Mouse (Mus musculus): ENCODE measurements around the gene Traf2. TPM values are rescaled to one million over a fixed set of nuclear protein-coding genes. Genes with fewer than 3 reads are reported as not detected.

The Traf2 gene
- polyA plus RNA-seq, 1 experiment from 2014 or later: 36.8 TPM

DNA sequence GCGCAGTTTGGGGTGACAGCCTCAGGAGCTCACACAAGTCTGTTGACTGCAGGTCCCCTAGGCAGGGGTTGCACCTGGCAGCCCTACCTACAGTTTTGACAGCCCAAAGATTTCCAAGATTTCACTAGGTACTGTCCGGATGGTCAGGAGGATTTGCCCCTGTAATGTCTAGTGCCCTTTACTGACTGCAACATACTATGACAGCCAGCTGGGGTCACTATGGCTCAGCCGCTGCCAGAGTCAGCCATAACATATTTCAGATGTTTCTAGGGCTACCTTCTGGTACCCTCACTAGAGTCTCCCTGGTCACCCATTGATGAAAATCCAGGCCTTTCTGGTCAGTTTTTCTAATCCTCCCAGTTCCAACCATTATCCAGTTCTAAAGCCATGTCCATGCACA is 36.8 kb downstream of the Traf2 start:
- H3K9me3 ChIP-seq: no peaks in the 10 kb centered on the region
- peaks cover 13% of the 10 kb centered on the region for H3K36me3 ChIP-seq (replicated peaks)
- no peak overlapping the region for H3K4me2 ChIP-seq
- 66% methylated on average over 3 of the region's 3 CpGs for WGBS
- no peak overlapping the region for H3K27ac ChIP-seq
- no peak overlapping the region for H3K4me3 ChIP-seq (replicated peaks)
- H3K9ac ChIP-seq: no peak overlapping the region
- peaks cover 2% of the 10 kb centered on the region; the same call in 1 of the 2 replicates for H3K27me3 ChIP-seq
- no peaks in the 10 kb centered on the region for H3K4me1 ChIP-seq
- no peak for ATAC-seq (ENCODE audit: low FRiP score)

DNA sequence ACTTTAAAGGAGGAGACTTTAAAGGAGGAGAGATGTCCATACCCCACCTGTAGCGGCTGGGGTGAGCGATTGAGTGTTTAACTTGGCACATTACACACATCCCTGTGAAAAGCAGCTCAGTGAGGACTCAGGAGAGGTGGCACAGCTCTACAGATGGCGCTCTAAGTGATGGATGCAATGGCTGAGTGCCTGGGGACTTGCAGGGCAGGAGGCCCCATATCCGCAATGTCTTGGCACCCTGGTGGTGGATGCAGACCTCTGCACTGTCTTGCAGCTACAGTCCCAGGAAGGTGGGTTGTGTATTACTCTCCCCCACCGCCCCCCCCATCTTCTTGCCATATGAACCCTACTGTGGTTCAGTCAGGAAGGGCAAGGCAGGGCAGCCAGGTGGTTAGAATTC is 39.8 kb downstream of the Traf2 start:
- ATAC-seq (ENCODE audit: low FRiP score): no peak
- H3K9me3 ChIP-seq: no peaks in the 10 kb centered on the region
- WGBS: 34% methylated on average over 5 of the region's 5 CpGs

DNA sequence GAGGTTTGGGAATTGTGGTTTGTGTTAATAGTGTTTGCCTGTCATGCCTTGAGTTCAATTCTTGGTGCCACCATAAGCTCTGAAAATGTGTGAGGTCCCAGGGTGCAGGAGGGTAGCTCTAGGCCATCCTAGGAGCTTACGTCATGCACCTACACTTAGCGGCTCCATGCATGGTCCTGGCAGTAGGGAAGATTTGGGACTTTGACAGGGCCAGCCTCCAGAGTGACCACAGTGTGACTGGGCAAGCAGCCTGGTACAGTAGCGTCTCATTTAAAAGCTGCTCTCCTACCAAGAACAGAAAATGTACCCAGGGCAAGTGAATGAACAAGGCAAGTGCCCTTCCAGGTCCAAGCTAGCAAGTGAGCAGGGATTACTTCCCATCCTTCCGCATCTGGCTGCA is 40.9 kb downstream of the Traf2 start:
- Histone ChIP-seq H3K27me3 (no peaks in the 10 kb centered on the region), H3K4me2 (no peak overlapping the region), H3K9ac (no peak overlapping the region), H3K36me3 (replicated peaks) (peaks cover 35% of the 10 kb centered on the region), H3K4me1 (peaks cover 12% of the 10 kb centered on the region), H3K9me3 (no peaks in the 10 kb centered on the region), H3K4me3 (replicated peaks) (no peak overlapping the region), H3K27ac (no peak overlapping the region)
- 96% methylated on average over 4 of the region's 4 CpGs for WGBS
- no peak for ATAC-seq (ENCODE audit: low FRiP score)

More for the DNA sequence above, 39.8 kb downstream of the Traf2 start:
- peaks cover 35% of the 10 kb centered on the region for H3K36me3 ChIP-seq (replicated peaks)
- no peak overlapping the region for H3K9ac ChIP-seq
- no peak overlapping the region for H3K4me2 ChIP-seq
- H3K4me1 ChIP-seq: peaks cover 3% of the 10 kb centered on the region
- H3K4me3 ChIP-seq (replicated peaks): no peak overlapping the region
- no peaks in the 10 kb centered on the region for H3K27me3 ChIP-seq
- H3K27ac ChIP-seq: no peak overlapping the region

DNA sequence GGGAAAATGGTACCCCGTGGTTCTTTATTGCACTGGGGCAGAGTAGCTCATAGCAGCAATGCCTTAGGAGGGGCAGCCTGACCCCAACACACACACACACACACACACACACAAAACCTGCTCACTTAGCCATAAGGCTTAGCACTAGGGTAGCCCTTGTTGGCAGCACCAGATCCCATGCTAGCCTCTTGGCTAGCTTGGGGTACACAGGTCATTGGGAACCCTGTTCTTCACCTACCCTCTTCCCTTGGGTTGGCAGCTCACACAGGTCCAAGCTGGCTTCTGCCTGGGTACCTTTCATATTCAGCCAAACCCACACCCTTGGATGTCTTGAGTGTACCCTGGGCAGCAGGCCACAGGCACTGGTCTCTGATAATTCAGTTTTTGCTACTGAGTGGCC is 41.7 kb downstream of the Traf2 start:
- peaks cover 12% of the 10 kb centered on the region for H3K4me1 ChIP-seq
- WGBS: 87% methylated on average over 1 of the region's 1 CpGs
- peaks cover 35% of the 10 kb centered on the region for H3K36me3 ChIP-seq (replicated peaks)
- no peak overlapping the region for H3K9ac ChIP-seq
- no peak overlapping the region for H3K27ac ChIP-seq
- no peak overlapping the region for H3K4me3 ChIP-seq (replicated peaks)
- H3K27me3 ChIP-seq: no peaks in the 10 kb centered on the region
- no peaks in the 10 kb centered on the region for H3K9me3 ChIP-seq
- H3K4me2 ChIP-seq: no peak overlapping the region
- no peak for ATAC-seq (ENCODE audit: low FRiP score)

DNA sequence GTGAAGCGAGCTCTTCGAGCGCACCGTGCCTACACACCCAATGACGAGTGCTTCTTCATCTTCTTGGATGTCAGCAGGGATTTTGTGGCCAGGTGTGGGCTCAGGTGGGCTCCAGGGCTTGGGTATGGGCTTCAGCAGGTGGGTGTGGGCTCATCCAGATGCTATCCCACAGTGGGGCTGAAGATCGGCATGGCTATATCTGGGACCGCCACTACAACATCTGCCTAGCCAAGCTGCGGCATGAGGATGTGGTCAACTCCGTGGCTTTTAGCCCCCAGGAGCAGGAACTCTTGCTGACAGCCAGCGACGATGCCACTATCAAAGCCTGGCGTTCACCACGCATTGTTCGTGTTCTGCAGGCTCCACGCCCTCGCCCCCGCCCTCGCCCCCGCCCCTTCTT is 42.2 kb downstream of the Traf2 start:
- no peaks in the 10 kb centered on the region for H3K27me3 ChIP-seq
- no peak overlapping the region for H3K27ac ChIP-seq
- no peaks in the 10 kb centered on the region for H3K9me3 ChIP-seq
- H3K4me2 ChIP-seq: no peak overlapping the region
- H3K4me3 ChIP-seq (replicated peaks): no peak overlapping the region
- peaks cover 12% of the 10 kb centered on the region for H3K4me1 ChIP-seq
- H3K36me3 ChIP-seq (replicated peaks): peaks cover 35% of the 10 kb centered on the region
- WGBS: 96% methylated on average over 19 of the region's 19 CpGs
- ATAC-seq (ENCODE audit: low FRiP score): no peak
- H3K9ac ChIP-seq: no peak overlapping the region

DNA sequence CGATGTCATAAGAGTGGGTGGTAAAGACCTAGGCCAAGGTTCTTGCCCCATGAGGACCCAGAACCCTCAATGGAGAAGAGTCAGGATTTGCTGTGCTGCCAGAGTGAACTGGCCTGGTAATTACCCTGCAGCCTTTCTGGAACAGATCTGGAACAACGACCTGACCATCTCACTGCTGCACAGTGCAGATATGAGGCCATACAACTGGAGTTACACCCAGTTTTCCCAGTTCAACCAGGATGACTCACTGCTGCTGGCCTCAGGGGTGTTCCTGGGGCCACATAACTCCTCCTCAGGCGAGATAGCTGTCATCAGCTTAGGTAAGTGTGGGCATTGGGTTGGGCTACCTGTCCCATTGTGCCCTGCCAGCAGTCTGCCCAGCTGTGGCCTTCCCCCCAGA is 44.0 kb downstream of the Traf2 start:
- Histone ChIP-seq H3K4me3 (replicated peaks) (no peak overlapping the region), H3K4me1 (peaks cover 12% of the 10 kb centered on the region), H3K36me3 (replicated peaks) (peaks cover 35% of the 10 kb centered on the region), H3K27me3 (no peaks in the 10 kb centered on the region), H3K4me2 (no peak overlapping the region), H3K27ac (no peak overlapping the region), H3K9ac (no peak overlapping the region), H3K9me3 (no peaks in the 10 kb centered on the region)
- 93% methylated on average over 3 of the region's 3 CpGs for WGBS
- ATAC-seq (ENCODE audit: low FRiP score): no peak

DNA sequence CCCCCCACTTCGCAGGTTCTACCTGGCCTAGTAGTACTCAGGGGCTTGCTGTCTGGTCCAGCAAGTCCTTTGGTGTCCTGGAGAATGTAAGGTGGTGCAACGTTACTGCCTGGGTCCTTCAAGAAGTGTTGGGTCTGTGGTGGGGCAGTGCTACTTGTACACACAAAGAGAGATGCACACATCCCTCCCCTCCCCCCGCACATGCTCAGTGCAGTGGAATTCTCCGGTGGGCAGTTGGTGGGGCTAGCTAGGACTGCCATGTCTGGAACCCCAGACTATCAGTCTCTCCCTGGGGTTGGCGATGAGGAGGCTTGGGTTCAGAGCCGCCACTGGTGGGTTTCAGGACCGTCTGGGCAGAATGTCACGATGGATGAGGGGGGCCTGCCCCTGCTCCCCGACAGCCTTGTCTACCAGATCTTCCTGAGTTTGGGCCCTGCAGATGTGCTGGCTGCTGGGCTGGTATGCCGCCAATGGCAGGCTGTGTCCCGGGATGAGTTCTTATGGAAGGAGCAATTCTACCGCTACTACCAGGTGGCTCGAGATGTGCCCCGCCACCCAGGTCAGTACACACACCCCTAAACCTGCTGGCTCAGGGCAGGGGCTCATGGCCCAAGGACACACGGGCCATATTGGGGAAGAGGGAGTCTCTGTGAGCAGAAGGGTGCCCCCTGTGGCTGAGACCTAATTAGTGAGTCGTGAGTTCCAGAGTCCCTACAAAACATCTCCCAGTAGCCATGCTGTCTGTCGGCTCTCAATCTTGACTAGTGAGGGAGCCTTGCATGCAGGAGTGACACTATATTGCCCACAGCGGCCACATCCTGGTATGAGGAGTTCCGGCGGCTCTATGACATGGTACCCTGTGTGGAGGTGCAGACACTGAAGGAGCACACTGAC is 44.9 kb downstream of the Traf2 start, which contains the start of gene C8g:
Gene C8g (minus strand): TSS at position 127 of the 894 bp plus-strand sequence.
- Histone ChIP-seq H3K4me1 (peaks cover 12% of the 10 kb centered on the region), H3K36me3 (replicated peaks) (peaks cover 35% of the 10 kb centered on the region), H3K9me3 (no peaks in the 10 kb centered on the region), H3K9ac (peak within 1 kb of the TSS; percentile 95), H3K4me3 (replicated peaks) (peak within 1 kb of the TSS; percentile 86), H3K27me3 (no peaks in the 10 kb centered on the region), H3K4me2 (peak within 1 kb of the TSS; percentile 98), H3K27ac (peak within 1 kb of the TSS; percentile 75; the same call in 1 of the 2 replicates)
- no peak for ATAC-seq (ENCODE audit: low FRiP score)
- 79% methylated on average over 20 of the region's 20 CpGs for WGBS

DNA sequence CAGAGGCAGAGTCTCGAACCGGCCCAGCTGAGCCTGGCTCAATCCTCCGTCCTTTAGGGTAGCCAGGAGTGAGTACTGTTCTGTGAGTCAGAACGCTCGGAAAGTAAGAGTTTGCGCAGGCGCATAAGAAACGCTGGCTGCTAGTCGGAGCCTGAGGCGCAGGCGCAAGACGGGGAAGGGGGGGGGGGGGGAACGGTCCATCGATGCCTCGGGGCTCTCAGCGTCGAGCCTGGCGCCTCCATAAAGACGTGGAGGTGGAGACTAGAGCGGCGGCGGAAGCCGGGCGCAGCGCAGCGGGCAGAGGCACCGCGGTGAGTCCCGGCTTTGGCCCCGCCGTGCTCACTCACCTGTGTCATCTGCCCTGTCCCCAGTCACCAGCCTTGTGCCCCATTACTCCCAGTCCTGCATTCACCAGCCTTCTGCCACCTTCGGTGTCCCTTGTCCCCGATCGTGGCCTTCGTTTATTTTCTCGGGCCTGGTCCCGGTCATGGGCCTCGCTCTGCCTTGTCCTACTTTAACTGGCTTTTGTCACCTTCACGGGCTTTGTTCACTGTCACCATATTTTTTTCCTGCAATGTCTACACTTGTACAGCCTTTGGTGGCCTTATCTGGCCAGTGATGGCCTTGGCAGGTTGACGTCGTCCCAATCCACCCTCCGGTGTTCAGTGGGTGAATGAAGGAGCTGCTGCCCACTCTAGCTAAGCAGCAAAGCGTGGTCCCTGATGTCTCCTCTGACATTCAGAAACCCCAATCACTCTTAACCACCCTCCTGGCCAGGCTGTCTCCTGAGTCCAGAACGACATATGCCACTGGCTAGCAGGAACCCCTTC is 45.9 kb downstream of the Traf2 start, which contains the start of gene Fbxw5:
Gene Fbxw5 (plus strand): TSS at position 175 of the 830 bp plus-strand sequence.
- Histone ChIP-seq H3K9me3 (no peaks in the 10 kb centered on the region), H3K27ac (peak within 1 kb of the TSS; percentile 75; the same call in 1 of the 2 replicates), H3K36me3 (replicated peaks) (peaks cover 31% of the 10 kb centered on the region), H3K4me2 (peak within 1 kb of the TSS; percentile 98), H3K9ac (peak within 1 kb of the TSS; percentile 95), H3K27me3 (no peaks in the 10 kb centered on the region), H3K4me3 (replicated peaks) (peak within 1 kb of the TSS; percentile 86), H3K4me1 (peaks cover 12% of the 10 kb centered on the region)
- peak; percentile 90 for ATAC-seq (ENCODE audit: low FRiP score)
- 1% methylated on average over 34 of the region's 44 CpGs for WGBS

DNA sequence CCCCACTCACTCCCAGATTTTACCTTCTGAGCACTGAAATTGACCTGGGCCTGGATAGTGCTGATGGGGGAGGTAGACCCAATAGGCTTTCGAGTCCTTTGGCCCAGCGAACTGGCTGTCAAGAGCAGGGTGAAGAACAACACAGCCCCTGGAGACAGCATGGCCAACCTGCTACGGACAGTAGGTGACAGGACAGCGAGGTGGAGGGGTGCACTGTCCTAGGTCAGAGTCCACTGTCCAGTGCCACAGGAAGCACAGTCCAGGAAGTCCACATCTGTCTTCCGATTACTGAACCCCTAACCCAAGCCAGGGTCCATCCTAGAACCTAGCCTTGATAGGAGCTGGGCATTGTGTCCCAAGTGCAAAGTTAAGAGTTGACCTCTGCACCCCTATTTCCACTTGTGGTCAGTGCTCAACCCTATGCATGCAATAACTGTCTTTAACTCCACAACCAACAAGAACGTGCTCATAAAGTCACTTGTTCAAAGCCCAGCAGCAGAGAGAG is 46.6 kb downstream of the Traf2 start:
- no peak overlapping the region for H3K27ac ChIP-seq
- WGBS: 71% methylated on average over 6 of the region's 6 CpGs

DNA sequence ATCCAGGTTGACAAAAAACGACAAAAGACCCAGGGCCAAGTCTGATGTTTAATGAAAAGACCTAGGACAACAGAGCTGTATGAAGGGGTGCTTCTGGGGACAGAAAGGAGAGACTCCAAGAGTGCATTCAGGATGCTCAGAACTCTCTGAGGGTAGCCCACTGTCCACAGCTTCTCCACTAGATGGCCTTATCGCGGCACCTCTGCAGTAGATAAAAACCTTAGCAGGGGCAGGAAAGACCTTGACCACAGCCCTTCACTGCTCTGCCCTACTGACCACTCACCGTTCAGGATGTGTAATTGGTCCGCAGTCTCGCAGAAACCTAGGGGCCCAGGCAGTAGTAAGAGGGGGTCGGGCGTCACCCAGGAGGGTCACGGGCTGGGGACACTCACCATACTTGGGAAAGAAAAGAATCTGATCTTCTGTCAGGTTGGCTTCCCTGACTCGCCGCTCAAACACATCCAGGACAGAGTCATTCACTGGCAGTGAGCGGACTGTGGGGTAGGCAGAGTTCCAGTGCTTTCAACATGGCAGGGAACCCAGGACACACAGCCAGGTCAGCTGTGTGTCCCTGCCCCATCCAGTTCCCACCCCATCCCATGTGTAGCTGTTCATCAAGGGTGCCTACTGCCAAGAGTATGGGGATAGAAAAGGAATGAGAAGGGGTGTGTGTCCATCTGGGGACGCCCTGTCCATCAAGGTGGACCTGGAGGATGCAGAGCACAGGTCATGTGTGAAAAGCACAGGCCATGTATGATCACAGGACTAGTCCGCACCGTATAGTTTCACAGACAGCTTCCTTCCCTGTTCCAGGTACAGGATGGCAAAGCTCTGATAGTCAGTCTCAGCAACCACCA is 47.9 kb downstream of the Traf2 start:
- H3K27me3 ChIP-seq: no peaks in the 10 kb centered on the region
- H3K4me2 ChIP-seq: no peak overlapping the region
- no peak overlapping the region for H3K27ac ChIP-seq
- peaks cover 11% of the 10 kb centered on the region for H3K36me3 ChIP-seq (replicated peaks)
- H3K4me1 ChIP-seq: peaks cover 12% of the 10 kb centered on the region
- H3K9ac ChIP-seq: no peak overlapping the region
- no peak overlapping the region for H3K4me3 ChIP-seq (replicated peaks)
- no peak for ATAC-seq (ENCODE audit: low FRiP score)
- WGBS: 75% methylated on average over 15 of the region's 15 CpGs
- no peaks in the 10 kb centered on the region for H3K9me3 ChIP-seq

More for the DNA sequence above, 46.6 kb downstream of the Traf2 start:
- H3K4me1 ChIP-seq: peaks cover 12% of the 10 kb centered on the region
- H3K27me3 ChIP-seq: no peaks in the 10 kb centered on the region
- no peaks in the 10 kb centered on the region for H3K9me3 ChIP-seq
- H3K36me3 ChIP-seq (replicated peaks): peaks cover 24% of the 10 kb centered on the region
- ATAC-seq (ENCODE audit: low FRiP score): peak; percentile 53
- H3K9ac ChIP-seq: peak overlapping the region; percentile 95; the same call in 1 of the 2 replicates
- H3K4me3 ChIP-seq (replicated peaks): peak overlapping the region; percentile 86
- peak overlapping the region; percentile 56 for H3K4me2 ChIP-seq

DNA sequence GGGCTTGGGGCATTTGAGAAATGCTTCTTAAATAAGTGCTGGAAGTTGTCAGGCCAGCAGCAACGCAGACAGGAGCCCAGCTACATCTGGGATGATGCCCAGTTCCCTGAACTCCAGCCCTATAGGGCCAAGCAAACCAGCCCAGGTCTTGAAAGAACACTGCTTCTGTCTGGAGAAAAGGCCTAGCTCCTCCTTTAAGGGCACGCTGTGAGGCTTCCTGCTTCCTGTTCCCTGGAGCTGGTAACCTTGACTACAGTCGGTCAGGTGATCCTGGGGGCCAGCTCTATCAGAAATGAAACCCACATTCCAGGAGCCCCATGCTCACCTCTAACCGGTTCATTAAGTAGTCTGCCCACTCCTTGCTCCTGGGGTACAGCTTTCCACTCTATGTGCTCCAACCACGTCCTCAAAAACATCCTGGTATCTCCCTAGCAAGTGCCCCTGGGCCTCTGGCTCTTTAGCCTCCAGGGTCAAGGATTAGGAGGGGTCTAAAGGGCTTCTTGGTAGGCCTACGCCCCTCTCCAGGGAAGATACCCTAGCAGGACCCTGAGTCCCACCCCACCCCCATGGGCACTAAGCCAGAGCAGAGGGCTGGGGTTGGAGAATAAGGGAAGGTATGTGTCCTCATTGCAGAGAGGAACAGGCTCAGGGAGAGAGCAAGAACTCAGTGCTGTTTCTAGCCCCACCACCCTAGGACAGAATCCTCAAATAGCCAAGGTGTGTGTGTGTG is 48.7 kb downstream of the Traf2 start:
- no peak overlapping the region for H3K27ac ChIP-seq
- no peak for ATAC-seq (ENCODE audit: low FRiP score)

More for the DNA sequence above, 48.7 kb downstream of the Traf2 start:
- Histone ChIP-seq H3K27me3 (no peaks in the 10 kb centered on the region), H3K9ac (no peak overlapping the region), H3K4me2 (no peak overlapping the region), H3K9me3 (no peaks in the 10 kb centered on the region), H3K36me3 (replicated peaks) (peaks cover 3% of the 10 kb centered on the region), H3K4me1 (peaks cover 12% of the 10 kb centered on the region), H3K4me3 (replicated peaks) (no peak overlapping the region)
- WGBS: 61% methylated on average over 6 of the region's 6 CpGs
